Mouse (Mus musculus): ENCODE data around the gene Slc30a2.
A peak's percentile ranks its signal among the peaks of the same experiment; 100 is the strongest.

The Slc30a2 gene

DNA sequence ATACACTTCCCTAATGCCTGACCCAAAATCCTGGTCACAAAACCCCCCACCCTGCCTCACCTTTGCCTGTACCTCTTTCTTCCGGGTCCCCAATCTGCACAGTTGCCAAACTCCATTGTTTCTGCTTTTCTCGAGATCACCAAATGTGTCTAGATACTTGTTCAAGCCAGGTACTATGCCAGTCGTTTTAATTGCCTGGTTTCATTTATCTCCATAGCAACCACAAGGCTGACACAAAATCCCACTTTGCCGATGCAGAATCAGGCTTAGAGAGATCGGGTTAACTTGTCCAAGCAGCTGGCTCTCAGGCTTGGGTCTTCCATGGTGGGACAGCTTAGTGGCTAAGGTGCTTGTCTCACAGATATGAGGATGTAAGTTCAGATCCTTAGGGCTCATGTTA is 57.2 kb downstream of the Slc30a2 start:
- no peak for DNase-seq (ENCODE audit: low read depth, low spot score)

DNA sequence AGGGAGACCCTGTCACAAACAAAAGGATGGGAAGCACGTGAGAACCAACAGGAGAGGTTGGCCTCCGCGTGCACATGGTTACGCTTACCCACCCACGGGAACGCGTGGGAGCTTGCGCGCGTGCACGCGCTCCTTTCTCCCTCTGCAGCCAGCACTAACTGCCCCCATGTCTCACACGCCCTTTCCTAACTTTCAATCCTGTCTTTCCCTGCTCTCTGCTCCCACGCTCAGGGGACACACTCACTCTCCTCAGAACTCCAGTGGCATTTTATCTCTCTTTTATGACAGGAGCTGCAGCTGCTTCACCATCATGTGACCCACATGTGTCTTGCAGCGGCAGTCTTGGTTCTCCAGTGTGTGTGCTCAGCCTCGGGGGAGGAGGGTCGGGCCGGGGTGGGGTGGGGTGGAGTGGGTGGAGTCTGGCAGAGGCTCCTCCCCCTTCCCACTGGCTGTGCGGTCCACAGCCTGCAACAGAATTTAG is 58.2 kb downstream of the Slc30a2 start:
- DNase-seq (ENCODE audit: low read depth, low spot score), result peak; percentile 83

DNA sequence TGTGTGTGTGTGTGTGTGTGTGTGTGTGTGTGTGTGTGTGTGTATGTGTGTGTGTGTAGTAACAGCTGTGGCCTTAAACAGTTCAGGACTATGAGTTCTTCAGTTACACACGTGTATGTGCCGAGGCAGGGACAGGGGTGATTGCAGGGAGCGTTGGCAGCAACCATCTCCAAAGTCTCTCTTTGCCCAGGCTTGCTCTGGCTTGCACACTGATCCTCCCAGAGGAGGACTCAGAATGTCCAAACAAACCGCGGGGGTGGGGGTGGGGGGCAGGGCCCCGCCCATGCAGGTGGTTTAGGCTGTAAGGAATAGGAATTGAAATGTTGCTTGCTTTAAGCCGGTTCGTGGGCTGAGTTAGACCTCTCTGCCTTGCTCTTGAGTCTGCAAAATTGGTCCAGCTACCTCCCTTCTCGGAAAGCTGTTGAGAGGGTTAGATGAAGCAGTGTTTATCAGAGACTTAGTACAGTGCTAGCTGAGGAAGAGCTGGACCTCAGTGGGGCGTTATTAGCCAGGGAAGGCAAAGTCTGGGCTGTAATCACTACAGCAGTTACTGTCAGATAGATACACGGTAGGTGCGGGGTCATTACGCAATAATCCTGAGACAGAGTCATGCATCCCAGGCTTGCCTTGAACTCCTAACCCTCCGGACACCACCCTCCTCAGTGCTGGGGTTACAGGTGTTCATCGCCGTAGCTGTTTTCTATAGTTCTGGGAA is 59.0 kb downstream of the Slc30a2 start:
- peak; percentile 66 for DNase-seq (ENCODE audit: low read depth, low spot score)

DNA sequence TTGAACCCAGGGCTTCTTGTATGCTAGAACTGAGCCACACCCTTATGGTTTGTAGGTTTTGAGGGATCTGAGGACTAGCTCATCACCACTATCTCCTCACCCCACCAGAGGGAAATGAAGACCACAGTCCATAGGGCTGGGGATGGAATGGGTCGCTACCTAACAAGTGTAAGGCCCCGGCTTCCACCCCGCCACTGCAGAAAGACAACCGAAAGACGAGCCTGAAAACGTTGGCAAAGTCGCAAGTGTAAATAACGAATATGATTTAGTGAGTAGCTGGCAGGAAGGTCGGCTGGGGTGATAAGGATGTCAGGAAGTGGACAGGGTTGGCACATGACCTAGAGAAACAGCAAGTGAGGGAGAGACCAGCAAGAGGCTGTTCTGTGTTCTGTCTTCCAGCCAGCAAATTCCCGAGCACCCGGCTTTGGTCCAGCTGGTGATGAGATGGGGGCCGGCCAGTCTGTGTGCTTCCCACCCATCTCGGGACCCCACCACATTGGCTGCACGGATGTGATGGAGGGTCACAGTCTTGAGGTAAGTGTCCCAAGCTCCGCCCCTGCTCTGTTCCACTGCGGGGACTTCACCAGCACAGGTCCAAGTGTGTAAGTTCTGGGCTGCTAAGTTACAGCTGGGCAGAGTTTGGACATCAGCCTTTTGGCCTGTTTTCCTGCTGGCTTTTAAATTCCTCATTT is 59.7 kb downstream of the Slc30a2 start:
- DNase-seq (ENCODE audit: low read depth, low spot score), result no peak

DNA sequence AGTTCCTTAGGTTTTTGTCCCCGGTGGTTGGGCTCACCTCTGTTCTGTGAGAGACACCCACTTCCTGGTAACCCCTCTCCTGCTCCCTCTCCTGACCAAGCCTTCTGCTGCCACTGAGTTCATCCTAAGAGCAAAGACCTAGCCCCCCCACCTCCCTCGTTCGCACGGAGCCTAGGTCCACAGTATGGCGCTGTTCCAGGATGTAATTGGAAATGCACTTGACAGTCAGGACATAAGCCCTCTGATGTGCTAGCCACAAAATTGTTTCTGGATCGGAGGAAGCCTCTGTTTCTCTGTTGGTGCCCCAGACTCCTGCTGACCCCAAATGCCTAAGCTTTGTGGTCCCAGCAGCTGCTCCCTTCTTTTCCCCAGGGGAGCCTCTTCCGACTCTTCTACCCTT is 60.7 kb downstream of the Slc30a2 start:
- DNase-seq (ENCODE audit: low read depth, low spot score), result no peak

Measured in ZHBTc4 (cell line).